Comparison of ENCODE assay signal across 17 mouse cellular contexts in the genomic region with DNA sequence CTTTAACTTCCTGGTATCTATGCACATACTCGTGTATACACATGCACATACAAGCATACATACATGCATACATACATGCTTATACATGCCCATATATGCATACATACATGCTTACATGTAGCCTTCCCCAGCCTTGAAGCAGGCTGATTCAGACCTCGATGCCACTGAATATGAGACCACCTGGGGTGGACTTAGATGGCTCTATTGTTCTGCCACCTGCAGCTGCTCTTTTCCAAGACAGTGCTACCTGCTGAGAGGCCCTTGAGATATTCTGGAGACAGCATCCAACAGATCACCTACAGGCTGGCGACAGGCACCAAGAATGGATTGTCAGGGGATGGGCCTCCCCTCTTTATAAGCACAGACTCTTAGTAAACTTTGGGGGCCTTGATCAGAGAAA. TPM values are rescaled to one million over a fixed set of nuclear protein-coding genes. Genes with fewer than 3 reads are reported as not detected.
"Had no signal": no experiment of that assay in that cellular context is flagged by ENCODE, and none has a peak within 500 bp of the region (broad histone marks: within the 10 kb centered on the region; RNA-seq: fewer than 3 reads in every experiment).

No protein-coding gene starts in this region.

- DNase-seq: retina, postnatal 1 day; right cerebral cortex, adult 18-20 months; right cerebral cortex, postnatal 14 days; right cerebral cortex, postnatal 25 days; right cerebral cortex, postnatal 4 days; spleen, adult 18-20 months; thymus, adult 18-20 months; thymus, adult 2 months; thymus, postnatal 14 days; thymus, postnatal 25 days; thymus, postnatal 36 days; thymus, postnatal 4 days had no signal

- H3K4me3 ChIP-seq: neural tube, embryonic 13.5 days; neural tube, embryonic 15.5 days; stomach, embryonic 15.5 days had no signal

- H3K27ac ChIP-seq: neural tube, embryonic 13.5 days; neural tube, embryonic 15.5 days; stomach, embryonic 15.5 days; stomach, postnatal 0 days had no signal

RNA-seq across cellular contexts. Expression of gene Gm17387, which starts 1.5 kb away (rescaled TPM):
- total RNA-seq: neutrophil, adult 5-6 weeks had no signal

RNA-seq across cellular contexts. Expression of gene B4galnt4, which starts 30.5 kb away (rescaled TPM):
- total RNA-seq: neutrophil, adult 5-6 weeks had no signal
